Mouse (Mus musculus): ENCODE measurements at regions not wholly inside any gene's neighbourhood (a gene's known extent, or its start where the extent isn't known, plus 50 kb on each side); places are given as distances from the start of the nearest gene placed in this dataset.
A peak's percentile ranks its signal among the peaks of the same experiment; 100 is the strongest.

DNA sequence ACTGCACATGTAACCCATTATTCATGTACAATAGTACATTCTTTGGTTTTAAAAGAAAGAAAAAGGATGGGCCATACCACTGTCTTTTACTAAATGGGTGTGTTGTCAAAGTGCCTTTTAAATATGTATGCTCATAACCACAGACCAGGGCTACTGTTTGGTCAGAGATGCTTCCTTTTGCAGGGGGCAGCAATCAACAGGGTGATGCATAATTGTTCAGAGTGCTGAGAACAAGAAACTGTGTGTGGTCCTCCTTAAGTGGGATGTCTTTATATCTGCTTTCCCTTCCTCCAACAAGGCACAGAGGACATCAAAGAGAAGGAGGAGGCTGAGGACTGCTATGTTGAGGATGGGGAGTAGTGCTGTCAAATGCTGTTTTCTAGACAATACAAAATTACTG is 544.0 kb downstream of the Ptprc start:
- no peak for DNase-seq

DNA sequence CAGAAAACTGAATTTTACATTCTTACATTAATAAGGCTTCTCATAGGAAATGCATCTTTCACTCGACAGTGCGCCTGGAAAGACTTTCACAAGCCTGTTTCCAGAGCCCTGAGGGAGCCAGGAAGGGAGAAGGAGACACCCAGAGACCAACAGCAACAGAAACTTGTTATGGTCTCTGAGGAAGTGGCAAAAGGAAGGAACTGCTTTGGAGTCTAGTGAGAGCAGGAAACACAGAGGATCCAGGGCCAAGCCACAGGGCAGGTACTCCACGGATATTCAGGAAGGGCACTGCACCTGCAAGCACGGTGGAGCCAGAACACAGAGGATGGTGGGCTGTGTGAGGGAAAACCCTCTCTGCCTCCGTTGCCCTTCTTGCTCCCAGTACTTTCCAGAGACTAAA is 554.8 kb downstream of the Ptprc start:
- peak in 1 of 2 experiments; percentile 3 for DNase-seq

DNA sequence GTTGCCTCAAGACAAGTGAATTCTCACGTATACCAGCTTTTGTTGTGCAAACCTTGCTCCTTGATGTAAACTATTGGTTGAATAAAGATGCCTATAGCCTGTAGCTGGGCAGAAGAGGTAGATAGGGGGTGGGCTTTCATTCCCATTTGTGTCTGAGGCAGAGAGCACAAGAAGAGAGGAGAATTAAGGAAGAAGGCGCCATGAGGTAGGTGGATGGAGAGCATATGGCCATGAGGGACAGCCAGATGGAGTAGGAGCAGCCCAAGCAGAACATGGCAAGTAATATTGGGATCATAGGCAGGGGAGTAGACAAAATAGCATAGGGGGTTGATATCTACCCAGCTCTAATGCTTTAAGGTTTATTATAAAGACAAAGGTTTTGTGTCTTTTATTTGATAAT is 557.3 kb downstream of the Ptprc start:
- DNase-seq: no peak

DNA sequence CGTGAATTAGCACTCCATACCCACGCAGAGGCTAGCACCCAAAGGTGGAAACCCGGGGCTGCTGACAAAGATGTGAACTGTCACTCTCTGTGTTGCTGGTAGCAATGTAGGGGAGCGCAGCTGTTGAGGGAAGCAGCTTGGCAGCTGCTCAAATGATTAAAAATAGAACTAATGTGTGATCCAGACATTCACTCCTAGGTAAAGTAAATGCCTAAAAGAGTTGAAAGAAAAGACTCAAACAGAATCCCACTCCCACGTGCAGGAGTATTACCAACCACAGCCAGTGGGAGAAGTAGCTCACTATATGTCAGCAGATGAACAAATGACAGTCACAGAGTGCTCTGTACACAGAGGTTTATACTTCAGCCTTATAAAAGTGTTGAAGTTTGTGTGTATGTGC is 558.0 kb downstream of the Ptprc start:
- no peak for DNase-seq

DNA sequence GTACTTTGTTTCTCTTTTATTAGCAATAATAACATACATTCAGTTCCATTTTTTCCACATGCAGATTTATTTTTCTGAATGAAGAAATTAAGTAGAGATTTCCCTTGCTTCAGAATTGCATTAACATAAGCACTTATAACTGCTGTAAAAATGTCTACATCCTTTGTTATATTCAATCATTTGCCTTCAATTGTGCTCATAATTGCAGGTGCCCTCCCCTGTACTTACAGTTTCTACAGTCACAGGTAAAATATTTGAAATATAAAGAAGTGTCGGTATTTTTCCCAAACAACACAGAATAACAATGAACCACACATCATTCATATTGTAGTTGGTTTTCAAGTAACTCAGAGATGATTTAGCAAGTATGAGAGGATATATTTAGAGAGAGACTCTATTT is 568.8 kb downstream of the Ptprc start:
- no peak for DNase-seq

DNA sequence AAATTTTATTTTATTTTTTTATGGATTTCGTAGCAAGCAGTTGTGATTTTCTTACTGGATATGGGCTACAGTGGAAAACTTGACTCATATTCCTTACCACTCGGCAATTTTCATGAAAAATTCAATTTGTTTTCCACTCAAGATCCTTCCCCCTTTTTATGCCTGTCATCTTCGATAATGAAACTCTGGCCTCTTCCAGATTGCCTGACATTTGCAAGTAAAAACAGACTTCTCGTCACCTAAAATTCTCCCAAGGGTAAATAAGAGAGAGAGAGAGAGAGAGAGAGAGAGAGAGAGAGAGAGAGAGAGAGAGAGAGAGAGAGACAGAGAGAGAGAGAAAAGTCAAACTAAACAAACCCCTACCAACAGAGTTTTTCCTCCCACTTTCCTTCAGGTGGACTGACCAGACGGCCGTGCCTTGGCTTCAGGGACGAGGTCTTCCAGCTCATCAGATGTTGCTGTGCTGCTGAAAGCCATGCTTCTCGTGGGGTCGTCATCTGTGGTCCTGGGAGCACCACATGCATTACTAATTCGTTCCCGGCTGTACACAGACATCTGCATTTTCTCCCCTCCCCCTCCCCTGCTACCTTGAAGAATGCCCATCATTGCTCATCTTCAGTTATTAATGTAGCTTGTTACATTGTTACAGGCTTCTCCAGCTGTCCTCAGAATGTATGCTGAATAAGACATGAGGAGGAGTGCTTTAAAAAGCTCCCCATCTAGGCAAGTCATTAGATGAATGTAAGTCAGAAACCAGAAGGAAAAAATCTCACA is 569.4 kb downstream of the Ptprc start:
- DNase-seq: no peak

DNA sequence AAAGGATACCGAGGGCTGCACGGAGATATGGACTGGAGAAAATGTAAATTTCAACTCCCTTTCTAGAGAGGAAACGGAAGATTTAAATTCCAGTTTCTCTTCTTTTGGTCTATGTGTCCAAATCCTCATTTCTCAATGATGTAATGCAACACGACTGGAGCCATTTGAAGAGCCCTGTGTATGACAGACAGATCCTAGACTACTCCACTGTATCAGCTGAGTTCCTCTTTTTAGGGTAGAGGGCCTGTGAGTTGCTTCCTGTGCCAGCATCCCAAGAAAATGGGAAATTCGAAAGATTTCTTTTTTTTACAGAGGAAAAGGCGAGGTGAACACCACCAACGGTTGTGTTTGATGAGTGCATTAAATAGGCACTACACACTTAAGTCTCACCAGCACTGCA is 581.8 kb downstream of the Ptprc start:
- no peak for DNase-seq

DNA sequence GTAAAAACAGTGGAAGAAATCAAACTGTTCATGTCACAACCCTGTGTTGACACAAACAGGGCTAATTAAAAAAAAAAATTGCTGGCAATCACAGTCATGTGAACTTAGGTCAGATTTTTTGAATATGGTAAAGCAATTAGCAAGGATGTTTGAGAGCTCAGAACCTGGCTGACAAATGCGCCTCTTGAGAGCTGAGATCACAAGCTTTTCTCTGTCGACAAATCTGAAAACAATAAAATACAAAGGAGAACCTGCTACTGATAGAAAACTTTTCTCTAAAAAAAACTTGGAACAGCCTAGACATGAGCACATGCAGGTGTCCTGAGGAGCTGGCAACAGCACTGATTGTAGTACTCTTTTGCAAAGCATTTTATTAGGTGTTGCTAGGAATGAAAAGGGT is 583.6 kb downstream of the Ptprc start:
- DNase-seq: no peak

DNA sequence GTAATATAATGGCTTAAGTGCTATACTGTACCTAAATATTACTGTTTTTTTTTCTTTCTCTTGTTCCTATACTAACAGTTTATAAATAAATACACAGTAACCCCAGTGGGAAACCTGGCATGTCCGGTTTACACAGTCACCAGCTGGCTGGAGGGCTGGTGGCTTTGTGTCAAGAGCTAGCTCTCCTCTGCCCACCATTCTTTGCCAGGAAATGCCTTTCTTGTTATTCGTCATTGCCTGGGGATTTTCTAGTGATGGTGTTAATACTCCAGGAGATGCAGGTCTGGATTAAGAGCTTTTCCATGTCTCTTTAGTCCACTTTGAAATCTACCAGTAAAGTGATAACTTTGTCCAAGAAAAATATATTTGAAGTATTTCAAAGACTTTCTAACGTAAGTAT is 584.2 kb downstream of the Ptprc start:
- DNase-seq: peak in 1 of 2 experiments; percentile 5

DNA sequence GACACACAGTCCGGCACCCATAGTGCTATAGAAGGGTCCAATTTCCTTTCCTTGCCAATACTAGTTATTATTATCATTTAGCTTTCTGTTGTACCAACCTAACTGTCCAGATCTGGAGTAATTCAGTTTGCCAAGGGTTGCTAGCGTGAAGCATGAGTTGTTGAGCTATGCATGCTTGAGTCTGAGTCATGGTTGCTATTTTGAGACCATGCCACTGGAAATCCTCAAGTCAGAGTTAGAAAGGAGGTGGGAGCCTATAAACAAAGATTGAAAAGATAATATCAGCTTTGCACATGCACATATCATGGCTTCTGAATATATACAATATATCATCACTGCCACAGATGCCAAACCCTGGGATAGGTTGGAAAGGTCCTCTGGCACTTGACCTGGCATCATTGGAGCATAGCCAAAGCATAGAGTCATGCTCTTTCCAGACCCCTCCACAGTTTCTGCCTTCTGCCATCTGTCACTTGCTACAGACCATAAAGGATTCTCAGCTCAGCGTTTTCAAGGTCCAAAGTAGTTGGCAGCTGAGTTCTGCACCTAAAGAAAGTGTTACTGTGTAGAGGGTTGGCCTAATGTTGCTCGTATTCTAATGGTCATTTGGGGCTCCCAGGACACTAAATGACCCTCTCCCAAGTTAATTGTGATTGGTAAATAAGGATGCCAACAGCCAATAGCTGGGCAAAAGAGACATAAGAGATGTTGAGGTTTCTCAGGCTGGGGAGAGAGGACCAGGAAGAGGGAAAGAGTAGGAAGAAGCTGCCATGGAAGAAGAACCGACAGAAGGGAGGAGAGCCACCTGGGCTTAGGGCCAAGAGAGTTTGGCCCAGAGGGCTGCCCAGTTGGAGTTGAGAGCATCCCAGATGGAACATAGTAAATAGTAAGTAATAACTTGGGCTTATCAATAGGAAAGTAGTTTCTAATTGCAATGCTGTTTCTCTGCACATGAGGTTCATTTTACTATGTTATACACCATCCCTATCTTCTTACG is 586.9 kb downstream of the Ptprc start:
- DNase-seq: no peak

DNA sequence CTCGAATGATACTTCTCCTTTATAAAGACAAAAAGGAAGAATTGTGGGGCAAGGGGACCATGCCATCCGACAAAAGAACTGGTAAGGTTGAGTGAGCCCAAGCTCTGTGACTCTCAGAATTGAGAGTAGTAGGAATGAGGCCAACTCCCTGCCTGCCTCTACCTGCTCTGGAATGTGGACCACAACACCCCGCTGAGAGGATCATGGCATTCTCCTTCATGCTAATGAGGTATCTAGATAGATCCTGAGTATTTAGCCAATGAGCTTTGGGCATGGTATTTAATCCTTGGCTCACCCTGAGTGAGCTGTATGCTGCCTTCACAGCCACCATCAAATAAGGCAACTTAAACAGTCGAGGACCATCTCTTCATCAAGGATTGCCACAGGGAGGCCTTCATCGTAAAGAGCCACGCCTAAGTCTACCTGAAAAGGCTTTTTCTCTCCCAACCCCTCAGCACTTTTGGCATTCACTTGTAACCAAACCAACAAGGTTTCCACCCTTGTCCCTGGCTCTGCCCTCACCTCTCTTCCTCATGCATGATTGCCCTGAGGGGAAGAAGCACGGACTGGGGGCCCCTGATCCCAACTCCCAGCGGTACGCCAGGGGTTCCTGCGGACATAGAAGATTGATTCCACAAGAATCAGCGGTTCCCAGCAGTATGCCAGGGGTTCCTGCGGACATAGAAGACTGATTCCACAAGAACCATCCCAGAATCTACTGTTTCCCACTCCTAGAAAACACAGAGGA is 587.9 kb downstream of the Ptprc start:
- DNase-seq: no peak

DNA sequence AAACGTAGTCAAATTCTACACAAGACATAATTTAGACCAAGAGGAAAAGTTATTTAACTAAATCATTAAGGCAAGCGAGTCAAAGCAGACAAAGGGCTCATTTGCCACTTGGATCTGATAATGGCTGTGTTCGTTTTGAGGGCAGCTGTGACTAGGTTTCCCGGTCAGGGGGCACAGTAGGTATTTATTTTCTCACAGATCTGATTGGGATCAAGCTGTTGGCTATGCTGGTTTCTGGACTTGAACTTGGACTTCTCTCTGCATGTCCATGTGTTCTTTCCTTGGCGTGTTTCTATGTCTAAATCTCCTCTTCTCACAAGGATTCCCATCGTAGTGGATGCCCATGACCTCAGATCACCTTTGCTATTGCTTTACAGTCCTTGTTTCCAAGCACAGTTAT is 590.8 kb downstream of the Ptprc start:
- DNase-seq: no peak

DNA sequence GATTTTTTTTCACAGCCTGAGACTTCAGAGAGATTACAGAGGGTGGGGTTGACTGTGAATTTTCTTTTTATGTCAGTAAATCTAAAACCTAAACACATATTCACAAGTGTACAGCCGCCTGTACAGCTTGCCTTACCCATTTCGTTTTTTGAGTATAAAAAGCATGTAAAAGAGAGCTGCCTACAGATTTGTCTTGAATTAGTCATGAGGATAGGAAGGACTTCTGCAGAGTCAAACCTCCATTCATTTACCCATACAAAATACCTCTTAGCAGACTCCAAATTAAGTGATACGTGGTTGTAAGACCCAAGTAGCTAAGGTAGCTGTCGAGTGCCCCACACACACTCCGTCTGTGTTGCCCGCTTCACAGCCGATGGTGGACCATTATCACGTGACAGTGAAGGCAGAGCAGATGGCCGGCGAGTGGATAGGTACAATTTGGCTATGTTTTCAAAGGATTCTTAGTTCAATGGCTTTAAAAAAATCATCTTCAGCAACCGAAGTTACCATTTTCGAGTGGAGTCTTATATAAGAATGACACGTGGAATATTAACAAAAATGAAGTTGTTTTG is 591.3 kb downstream of the Ptprc start:
- no peak for DNase-seq

DNA sequence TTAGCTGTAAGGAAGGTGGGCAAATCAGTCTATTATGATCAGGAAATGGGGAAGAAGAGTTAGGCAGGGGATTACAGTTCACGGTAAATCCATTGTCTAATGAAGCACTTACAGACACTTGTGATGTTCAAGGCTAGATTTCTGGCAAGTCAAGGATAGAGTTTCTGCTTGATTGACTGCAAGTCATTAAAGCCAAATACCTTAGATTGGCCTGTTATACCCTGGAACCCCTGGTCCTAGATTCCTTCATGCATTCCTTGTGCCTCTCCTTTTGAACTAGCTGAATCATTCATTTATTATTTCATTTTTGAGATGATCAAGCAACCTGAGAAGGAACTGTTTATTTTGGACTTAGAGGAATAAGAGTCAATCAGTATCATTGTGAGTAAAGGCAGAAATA is 597.9 kb downstream of the Ptprc start:
- DNase-seq: no peak

DNA sequence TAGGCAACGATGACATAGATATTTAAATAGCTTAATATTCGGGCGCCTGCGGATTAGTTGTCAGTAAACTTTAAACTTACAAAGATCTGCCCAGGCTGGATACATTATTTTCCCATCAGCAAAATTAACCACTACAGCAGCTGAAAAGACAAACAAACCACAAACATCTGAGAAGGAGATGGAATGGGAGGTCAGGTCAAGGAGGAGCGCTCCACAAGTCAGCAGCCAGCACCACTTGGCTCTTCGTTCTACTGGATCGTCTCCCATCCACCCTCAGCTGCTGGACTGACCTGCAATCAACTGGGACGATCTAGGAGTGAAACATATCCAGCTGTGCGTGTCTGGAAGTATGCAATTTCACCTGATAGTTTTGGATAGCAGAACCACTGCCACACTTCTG is 599.3 kb downstream of the Ptprc start:
- peak; percentile 6 to 7 for DNase-seq

DNA sequence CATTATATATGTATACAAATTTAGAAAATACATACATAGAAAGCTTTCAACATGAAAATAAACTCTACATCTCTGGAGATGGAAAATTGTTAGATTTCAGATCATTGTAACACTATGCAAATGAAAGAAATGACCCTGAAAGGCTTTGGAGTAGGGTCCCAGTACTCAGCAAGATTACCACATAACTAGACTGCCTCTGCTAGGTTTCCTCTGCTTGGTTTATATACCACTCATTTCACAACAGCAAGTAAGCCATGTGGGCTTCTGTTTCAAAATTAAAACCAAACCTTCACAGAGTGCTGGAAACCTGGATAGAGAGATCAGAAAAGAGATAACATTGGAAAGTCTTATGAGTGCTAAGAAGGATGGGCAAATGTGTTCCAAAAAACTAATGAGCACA is 600.1 kb downstream of the Ptprc start:
- DNase-seq: no peak

DNA sequence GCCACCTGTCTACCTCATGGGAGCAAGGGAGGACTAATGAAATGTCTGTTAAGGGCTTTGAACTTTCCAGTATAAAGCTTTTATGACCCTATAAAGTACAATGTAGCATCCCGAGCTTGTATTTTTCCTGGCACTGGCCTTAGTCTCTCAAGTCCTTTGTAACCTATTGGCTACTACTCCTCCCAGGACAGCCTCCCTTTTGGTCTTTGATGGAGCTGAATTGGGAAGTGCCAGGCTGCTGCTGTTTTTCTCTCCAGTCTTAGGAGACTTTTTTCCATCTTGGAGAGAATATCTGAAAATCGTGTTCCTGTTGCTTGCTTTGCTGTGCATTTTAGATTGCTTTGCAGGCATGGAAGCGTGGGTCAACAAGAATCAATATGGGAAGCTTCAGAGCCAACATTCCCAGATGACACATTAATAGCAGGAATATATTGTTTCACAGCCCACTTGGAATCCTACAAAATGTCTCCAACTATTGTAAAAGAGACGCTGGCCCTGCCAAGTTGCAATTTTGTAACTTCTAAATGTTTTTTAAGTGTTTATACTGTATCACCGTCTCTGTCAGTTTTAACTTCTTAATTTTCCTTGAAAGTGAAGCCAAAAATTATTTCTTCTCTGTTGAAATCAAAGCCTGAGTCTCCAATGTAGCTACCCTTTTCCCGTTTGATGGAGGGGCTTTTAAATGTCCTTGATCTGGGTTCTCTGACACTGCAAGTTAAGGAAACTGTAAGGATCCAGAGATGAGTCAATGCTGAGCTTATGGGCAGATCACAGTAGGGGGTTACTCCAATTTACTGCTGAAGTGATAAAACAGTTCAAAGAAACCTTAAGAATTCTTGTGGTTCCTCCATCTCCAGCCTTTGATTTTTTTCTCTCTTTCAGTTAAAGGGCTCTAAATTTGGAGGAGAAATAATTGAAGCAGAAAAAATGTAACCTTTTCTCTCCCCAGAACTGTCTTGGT is 603.3 kb downstream of the Ptprc start:
- DNase-seq: peak in 1 of 2 experiments; percentile 8

DNA sequence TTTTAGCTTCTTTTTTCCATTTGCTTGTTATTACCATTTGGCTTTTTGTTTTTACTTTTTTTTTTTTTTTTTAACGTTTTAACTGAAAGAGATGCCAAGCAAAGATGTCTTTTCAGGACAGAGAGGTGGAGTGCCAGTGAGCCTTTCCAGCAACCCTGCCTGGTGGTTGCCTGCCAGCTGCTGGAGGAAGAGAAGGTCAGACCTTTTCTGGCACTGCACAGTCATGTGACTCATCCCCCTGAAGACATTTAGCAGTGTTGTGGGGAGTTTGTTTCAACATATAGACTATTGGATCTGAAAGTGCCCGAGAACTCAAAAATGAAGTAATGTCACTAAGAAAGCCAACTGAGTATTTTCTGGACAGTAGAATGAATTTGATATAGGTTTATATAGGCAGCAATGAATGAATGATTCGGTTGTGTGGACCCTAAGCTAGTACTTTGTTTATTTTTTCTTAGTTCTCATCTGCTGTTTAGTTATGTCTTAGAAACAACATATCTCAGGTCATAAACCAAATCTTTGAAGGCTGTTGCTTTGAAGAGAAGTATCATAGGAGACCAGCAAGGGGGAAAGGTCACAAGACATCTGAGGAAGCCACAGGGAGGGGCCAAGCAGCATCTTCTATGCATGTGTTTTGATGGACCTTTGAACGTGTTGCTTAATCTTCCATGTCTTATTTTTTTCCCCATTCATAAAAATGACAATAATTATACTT is 604.2 kb downstream of the Ptprc start:
- no peak for DNase-seq

DNA sequence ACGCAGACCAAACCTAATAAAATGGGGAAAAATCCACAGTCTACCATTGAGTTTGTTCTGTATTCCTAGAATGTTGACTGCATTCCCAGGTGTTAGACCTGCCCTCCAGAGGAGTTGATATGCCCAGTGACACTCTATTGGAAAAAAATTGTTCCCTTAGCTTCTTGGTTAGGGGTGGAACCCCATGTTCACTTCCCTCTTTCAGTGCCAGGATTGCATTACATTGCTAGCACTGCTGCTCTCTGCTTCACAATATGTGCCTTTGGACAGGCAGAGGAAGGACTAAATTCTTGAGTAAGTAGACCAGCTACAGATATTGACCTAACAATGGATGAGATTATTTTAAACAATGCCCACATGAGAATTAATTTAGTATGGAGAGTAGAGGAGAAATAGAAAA is 607.3 kb upstream of the Nr5a2 start:
- DNase-seq: no peak

DNA sequence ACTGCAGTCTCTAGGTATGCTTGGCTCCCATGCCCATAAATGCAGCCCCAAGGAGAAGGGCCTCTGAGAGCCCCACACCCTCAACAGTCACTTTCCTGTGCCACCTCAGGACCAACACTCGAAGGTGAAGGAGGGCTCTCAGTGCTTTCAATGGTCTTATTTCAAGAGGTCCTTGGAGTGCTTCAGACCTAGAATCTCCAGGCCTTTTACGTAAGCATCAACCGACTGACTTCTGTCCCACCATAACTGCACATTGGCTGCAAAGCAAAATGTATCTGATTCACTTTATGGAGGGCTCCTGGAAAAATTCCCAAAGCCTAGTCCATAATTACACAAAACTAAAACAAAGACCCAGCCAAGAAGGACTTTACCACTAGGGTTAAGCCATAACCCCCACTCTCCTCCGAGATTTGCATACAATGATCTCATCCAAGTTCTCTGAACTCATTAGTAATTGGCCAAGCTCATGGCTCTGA is 605.4 kb upstream of the Nr5a2 start:
- no peak for DNase-seq

DNA sequence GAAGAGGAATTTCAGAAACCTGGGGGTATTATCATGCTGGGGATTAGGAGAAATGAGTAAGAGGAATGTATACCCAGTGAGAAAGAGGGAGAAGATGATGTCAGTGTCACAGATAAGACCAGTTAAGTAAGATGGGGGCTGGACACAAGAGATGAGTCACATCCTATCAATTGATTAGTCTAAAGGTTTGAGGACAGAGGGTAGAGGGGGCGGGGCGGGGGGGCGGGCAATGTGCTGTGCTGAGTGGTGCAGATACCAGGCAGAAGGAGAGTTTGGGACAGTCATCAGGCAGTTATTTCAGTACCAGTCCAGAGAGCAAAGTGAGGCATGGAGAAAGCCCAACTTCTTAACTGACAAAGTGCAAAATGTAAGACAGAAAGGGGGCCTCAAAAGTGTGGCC is 601.4 kb upstream of the Nr5a2 start:
- no peak for DNase-seq
